Mouse (Mus musculus): ENCODE measurements at regions not wholly inside any gene's neighbourhood (a gene's known extent, or its start where the extent isn't known, plus 50 kb on each side); places are given as distances from the start of the nearest gene placed in this dataset.

DNA sequence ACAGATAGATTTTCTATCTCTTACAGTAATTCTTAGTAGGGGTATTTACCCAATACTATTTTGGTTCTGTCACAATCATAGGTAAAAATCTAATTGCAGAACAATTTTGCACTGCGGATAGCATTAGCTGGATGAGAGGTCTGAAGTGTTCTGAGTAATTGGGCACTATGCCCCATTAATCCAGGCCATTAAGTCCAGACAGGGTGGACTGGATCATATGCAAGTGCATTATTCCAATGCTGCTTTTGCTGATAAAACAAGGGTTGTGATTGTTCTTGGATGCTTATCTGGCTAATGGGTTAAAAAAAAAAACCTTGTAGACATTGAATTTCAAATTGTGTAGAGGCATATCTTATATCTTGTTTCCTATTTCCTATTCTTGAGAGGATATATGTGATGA, 1732.6 kb upstream of the Gm6569 start:
- Histone ChIP-seq H3K9ac (replicated peaks) (no peak overlapping the region), H3K36me3 (replicated peaks; ENCODE audit: insufficient read depth, low read length) (no peaks in the 10 kb centered on the region), H3K9me3 (ENCODE audit: low read length) (no peaks in the 10 kb centered on the region), H3K27ac (ENCODE audit: low read depth) (no peak overlapping the region), H3K4me2 (ENCODE audit: low read depth, low read length) (no peak overlapping the region), H3K4me3 (ENCODE audit: low read depth, low read length) (no peak overlapping the region), H3K27me3 (ENCODE audit: insufficient read depth, low read length) (no peaks in the 10 kb centered on the region), H3K4me1 (ENCODE audit: insufficient read depth) (no peaks in the 10 kb centered on the region)
- ATAC-seq: no peak
- whole genome bisulfite sequencing (ENCODE audit: insufficient replicate concordance): 80% methylated on average over 1 of the region's 1 CpGs
- no peak for DNase-seq
- no peak for TF ChIP-seq EP300 (IDR thresholded peaks at IDR 0.05; ENCODE audit: low read depth)
- no peak for TF ChIP-seq CTCF (IDR thresholded peaks at IDR 0.05; ENCODE audit: low read depth)

DNA sequence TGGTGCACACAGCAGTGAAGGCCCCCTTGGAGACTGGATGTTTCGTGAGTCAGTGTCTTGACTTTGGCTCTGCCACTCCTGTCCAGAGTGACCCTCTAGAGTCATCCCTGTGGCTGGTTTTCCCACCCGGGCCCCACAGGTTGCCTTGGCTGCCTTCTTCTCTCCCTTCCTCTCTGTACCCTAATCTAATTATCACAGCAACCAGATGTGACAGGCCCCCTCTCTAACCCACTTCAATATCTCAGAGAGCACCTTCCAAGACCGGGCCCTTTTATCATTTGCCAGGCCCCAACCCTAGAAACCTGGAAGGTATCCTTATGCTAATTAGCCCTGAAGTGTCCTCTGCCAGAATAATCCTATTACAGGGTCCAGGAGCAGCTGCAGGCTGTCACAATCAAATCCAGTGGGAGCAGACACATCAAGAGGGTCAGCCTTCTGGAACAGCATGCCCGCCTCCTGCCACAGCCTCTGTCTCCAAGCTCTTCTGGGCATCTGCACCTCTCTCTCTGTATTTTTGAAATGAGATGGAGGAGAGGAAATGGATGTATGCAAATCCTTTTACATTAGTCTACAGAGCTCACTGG, 1728.4 kb upstream of the Gm6569 start:
- no peak overlapping the region for H3K4me3 ChIP-seq (ENCODE audit: low read depth, low read length)
- no peak for ATAC-seq
- H3K36me3 ChIP-seq (replicated peaks; ENCODE audit: insufficient read depth, low read length): no peaks in the 10 kb centered on the region
- no peak for DNase-seq
- no peaks in the 10 kb centered on the region for H3K27me3 ChIP-seq (ENCODE audit: insufficient read depth, low read length)
- H3K9ac ChIP-seq (replicated peaks): no peak overlapping the region
- no peak for TF ChIP-seq CTCF (IDR thresholded peaks at IDR 0.05; ENCODE audit: low read depth)
- no peak for TF ChIP-seq EP300 (IDR thresholded peaks at IDR 0.05; ENCODE audit: low read depth)
- 65% methylated on average over 4 of the region's 4 CpGs for WGBS (ENCODE audit: insufficient replicate concordance)
- no peaks in the 10 kb centered on the region for H3K9me3 ChIP-seq (ENCODE audit: low read length)
- H3K4me2 ChIP-seq (ENCODE audit: low read depth, low read length): no peak overlapping the region
- H3K27ac ChIP-seq (ENCODE audit: low read depth): no peak overlapping the region
- no peaks in the 10 kb centered on the region for H3K4me1 ChIP-seq (ENCODE audit: insufficient read depth)

DNA sequence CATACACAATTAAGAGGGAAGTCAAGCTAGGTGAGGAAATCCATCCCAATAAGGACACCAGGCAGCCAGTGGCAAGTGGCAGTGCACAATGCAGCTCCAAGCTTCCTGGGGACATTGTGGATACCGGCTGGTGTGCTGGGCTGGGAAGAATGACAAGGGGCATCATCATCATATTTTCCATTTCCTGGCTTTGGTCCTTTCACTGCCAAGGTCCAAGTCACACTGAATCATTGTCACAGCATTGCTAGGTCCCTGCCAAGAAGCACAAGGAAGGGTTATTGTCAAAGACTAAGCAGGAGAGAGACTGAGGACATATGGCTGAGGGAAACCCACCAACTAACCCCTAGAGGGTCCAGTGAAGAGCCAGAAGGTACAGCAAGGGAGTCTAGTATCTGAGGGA, 1723.8 kb upstream of the Gm6569 start:
- H3K9ac ChIP-seq (replicated peaks): no peak overlapping the region
- H3K4me1 ChIP-seq (ENCODE audit: insufficient read depth): no peaks in the 10 kb centered on the region
- ATAC-seq (no peak), DNase-seq (no peak)
- H3K27ac ChIP-seq (ENCODE audit: low read depth): no peak overlapping the region
- H3K4me2 ChIP-seq (ENCODE audit: low read depth, low read length): no peak overlapping the region
- H3K4me3 ChIP-seq (ENCODE audit: low read depth, low read length): no peak overlapping the region
- WGBS (ENCODE audit: insufficient replicate concordance): 95% methylated on average over 1 of the region's 1 CpGs
- TF ChIP-seq CTCF (IDR thresholded peaks at IDR 0.05; ENCODE audit: low read depth): no peak
- no peak for TF ChIP-seq EP300 (IDR thresholded peaks at IDR 0.05; ENCODE audit: low read depth)
- H3K9me3 ChIP-seq (ENCODE audit: low read length): no peaks in the 10 kb centered on the region
- H3K36me3 ChIP-seq (replicated peaks; ENCODE audit: insufficient read depth, low read length): no peaks in the 10 kb centered on the region
- no peaks in the 10 kb centered on the region for H3K27me3 ChIP-seq (ENCODE audit: insufficient read depth, low read length)

DNA sequence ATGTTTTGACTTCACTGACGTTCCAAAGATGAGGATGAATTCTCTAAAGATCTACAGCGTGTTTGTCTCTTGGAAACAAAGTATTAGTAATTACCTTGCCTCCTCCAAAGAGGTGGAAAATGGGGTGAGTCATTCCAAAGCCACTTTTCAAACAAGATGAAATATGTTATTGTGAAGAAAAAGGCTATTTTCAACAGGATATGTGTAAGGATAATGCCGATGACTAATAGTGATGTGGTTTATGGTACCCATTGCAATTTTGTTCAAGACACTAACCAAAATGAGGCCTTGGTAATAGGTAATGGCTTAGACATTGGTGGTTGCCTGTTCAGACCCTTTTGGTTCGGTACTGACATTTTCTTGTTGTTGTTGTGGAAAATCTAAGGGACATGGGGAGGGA, 1717.6 kb upstream of the Gm6569 start:
- no peak for TF ChIP-seq EP300 (IDR thresholded peaks at IDR 0.05; ENCODE audit: low read depth)
- no peak for TF ChIP-seq CTCF (IDR thresholded peaks at IDR 0.05; ENCODE audit: low read depth)
- ATAC-seq: no peak
- H3K36me3 ChIP-seq (replicated peaks; ENCODE audit: insufficient read depth, low read length): no peaks in the 10 kb centered on the region

DNA sequence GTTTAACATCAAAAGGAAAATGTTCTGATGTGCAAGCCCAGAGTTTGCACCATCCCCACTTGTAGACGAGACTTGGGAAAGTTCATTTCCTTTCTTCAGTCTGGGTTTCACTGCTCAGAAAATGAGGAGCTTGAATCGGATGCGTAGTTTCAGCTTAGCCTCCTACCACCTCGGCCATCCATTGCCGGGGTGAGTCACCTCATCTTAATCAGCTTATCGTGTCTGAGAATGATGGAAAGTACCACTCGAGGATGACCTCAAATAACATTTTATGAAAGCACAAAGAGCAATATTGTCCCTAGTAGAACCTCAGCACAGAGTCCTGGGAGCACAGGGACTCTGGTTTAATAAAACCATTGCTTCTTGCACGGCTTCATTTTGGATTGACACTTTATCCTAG, 1700.1 kb upstream of the Gm6569 start:
- ATAC-seq: no peak
- H3K27me3 ChIP-seq (ENCODE audit: insufficient read depth, low read length): no peaks in the 10 kb centered on the region

More for the DNA sequence above, 1717.6 kb upstream of the Gm6569 start:
- no peak for DNase-seq
- Histone ChIP-seq H3K4me2 (ENCODE audit: low read depth, low read length) (no peak overlapping the region), H3K9ac (replicated peaks) (no peak overlapping the region), H3K4me3 (ENCODE audit: low read depth, low read length) (no peak overlapping the region), H3K9me3 (ENCODE audit: low read length) (no peaks in the 10 kb centered on the region; the same call in 1 of the 2 replicates), H3K27ac (ENCODE audit: low read depth) (no peak overlapping the region), H3K4me1 (ENCODE audit: insufficient read depth) (no peaks in the 10 kb centered on the region), H3K27me3 (ENCODE audit: insufficient read depth, low read length) (no peaks in the 10 kb centered on the region)
- 71% methylated on average over 4 of the region's 4 CpGs for WGBS (ENCODE audit: insufficient replicate concordance)

DNA sequence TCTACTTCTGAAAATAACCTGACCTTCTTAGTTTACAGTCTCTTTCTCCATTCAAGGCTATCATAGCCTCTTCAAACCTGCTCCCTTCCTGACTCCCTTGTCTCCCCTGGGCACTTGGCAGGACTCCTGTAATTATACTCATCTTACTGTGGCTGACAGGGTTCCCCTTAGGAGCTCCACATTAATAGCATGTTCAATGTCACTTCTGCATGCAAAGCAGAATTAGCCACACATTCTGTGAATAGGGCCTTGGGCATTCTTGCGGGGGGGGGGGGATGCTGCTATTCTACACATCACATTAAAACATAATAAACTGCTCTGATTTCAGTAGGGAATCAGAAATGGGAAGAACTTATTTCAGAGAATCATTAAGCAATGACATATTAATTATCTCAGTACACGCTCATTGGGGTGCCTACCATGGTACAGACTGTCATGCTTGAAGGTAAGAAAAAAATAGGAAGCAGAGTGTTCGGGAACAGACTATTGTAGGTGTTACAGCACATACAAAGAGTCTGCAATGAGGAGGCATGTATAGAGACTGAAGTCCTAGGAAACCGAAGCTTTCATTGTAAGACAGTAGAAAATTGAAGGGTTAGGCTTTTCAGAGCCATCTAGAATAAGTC, 1698.3 kb upstream of the Gm6569 start:
- ATAC-seq (no peak), DNase-seq (no peak)
- 79% methylated on average over 4 of the region's 4 CpGs for WGBS (ENCODE audit: insufficient replicate concordance)

More for the DNA sequence above, 1700.1 kb upstream of the Gm6569 start:
- H3K4me3 ChIP-seq (ENCODE audit: low read depth, low read length): no peak overlapping the region
- no peaks in the 10 kb centered on the region for H3K4me1 ChIP-seq (ENCODE audit: insufficient read depth)
- H3K9ac ChIP-seq (replicated peaks): no peak overlapping the region
- no peaks in the 10 kb centered on the region for H3K9me3 ChIP-seq (ENCODE audit: low read length)
- H3K4me2 ChIP-seq (ENCODE audit: low read depth, low read length): no peak overlapping the region
- no peaks in the 10 kb centered on the region for H3K36me3 ChIP-seq (replicated peaks; ENCODE audit: insufficient read depth, low read length)
- H3K27ac ChIP-seq (ENCODE audit: low read depth): no peak overlapping the region
- TF ChIP-seq CTCF (IDR thresholded peaks at IDR 0.05; ENCODE audit: low read depth): no peak
- no peak for TF ChIP-seq EP300 (IDR thresholded peaks at IDR 0.05; ENCODE audit: low read depth)
- no peak for DNase-seq
- WGBS (ENCODE audit: insufficient replicate concordance): 62% methylated on average over 8 of the region's 8 CpGs

More for the DNA sequence above, 1698.3 kb upstream of the Gm6569 start:
- Histone ChIP-seq H3K27ac (ENCODE audit: low read depth) (no peak overlapping the region), H3K4me3 (ENCODE audit: low read depth, low read length) (no peak overlapping the region), H3K9ac (replicated peaks) (no peak overlapping the region), H3K36me3 (replicated peaks; ENCODE audit: insufficient read depth, low read length) (no peaks in the 10 kb centered on the region), H3K9me3 (ENCODE audit: low read length) (no peaks in the 10 kb centered on the region), H3K4me2 (ENCODE audit: low read depth, low read length) (no peak overlapping the region), H3K27me3 (ENCODE audit: insufficient read depth, low read length) (no peaks in the 10 kb centered on the region), H3K4me1 (ENCODE audit: insufficient read depth) (no peaks in the 10 kb centered on the region)
- TF ChIP-seq EP300 (IDR thresholded peaks at IDR 0.05; ENCODE audit: low read depth): no peak
- no peak for TF ChIP-seq CTCF (IDR thresholded peaks at IDR 0.05; ENCODE audit: low read depth)
